Mouse (Mus musculus) lung, adult 2 months (tissue): ENCODE results near the gene Elmo1.

Experiments used
- CTCF ChIP-seq: fragments of 200-500 bp; IDR thresholded peaks from 2 replicates; pipeline ENCODE4 v1.5.1; 2011; ENCODE audit warnings: mild to moderate bottlenecking, low read length, control low read depth; ENCODE audit not compliant: insufficient read depth
- POLR2A ChIP-seq: fragments of 200-500 bp; IDR thresholded peaks from 2 replicates; pipeline ENCODE4 v1.6.1; 2011; ENCODE audit warnings: low read depth, mild to moderate bottlenecking, control low read depth, low read length, borderline replicate concordance; ENCODE audit errors: extremely low read depth

DNA sequence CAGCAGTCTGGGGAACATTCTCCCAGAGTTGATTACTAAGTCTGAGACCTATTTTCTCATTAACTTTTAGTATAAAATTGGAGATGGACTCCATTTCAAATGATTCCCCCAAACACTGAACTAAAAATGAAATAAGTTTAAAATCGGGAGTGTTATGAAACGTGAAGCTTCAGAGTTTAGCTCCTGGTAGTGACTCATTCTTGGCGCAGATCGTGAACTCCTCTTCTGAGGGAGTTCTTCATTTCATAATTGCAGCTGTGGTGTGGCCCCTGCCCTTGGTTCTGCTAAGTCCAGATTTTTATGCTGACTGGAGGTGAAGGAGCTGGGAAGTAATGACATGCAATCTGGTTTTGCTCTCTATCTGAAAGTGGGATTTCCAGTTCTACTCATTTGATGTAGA lies 307.9 kb downstream of the Elmo1 start:
- TF ChIP-seq POLR2A (no peak), CTCF (no peak)
